Mouse (Mus musculus) granulocyte monocyte progenitor cell, adult 5-6 weeks (primary cell): Measurements from ENCODE around the gene Rtl10. TPM values are rescaled to one million over a fixed set of nuclear protein-coding genes. Genes with fewer than 3 reads are reported as not detected.

Experiments
- ATAC-seq: replicated peaks from 2 replicates; pipeline ENCODE4 v1.8.0; 2016; ENCODE audit warnings: mild to moderate bottlenecking, moderate TSS enrichment, inconsistent platforms; ENCODE audit not compliant: poor library complexity, severe bottlenecking
- total RNA-seq, 2 experiments: library from RNA; stranded (forward) in 1 of 2; stranded (reverse) in 1 of 2; fragments of 200-712, 200-1000 nt in 1 of 2; fragments of >200 nt in 1 of 2; fragmentation: Nextera tagmentation in 1 of 2; gene quantifications; 2 replicates each; pipeline ENCODE4 v1.2.3; 2014 to 2017

Rtl10 gene
- total RNA-seq (2014; fragmentation: Nextera tagmentation) (9.0 and 16.0 TPM in 2 replicates), total RNA-seq (2017) (0.88 and 2.4 TPM in 2 replicates)

- ATAC-seq: peak; percentile 90
Observed at GRCm38 (mm10) chr16:18498558-18498990, at the start of gene Rtl10, which contains the start of gene Gnb1l. Gene Rtl10 (plus strand): TSS chr16:18498901. Gene Gnb1l (plus strand): TSS chr16:18498713.

- no peak for ATAC-seq
Observed at GRCm38 (mm10) chr16:18449005-18449404, 49.7 kb upstream of the Rtl10 start.

GRCm38 (mm10) chr16:18451486-18452181, 47.1 kb upstream of the Rtl10 start:
- ATAC-seq: no peak

- ATAC-seq: no peak
Observed at GRCm38 (mm10) chr16:18452361-18452862, 46.3 kb upstream of the Rtl10 start.

- no peak for ATAC-seq
Observed at GRCm38 (mm10) chr16:18453846-18454245, 44.9 kb upstream of the Rtl10 start.

- no peak for ATAC-seq
Observed at GRCm38 (mm10) chr16:18455407-18455806, 43.3 kb upstream of the Rtl10 start.

GRCm38 (mm10) chr16:18458661-18459060, 40.0 kb upstream of the Rtl10 start:
- ATAC-seq: no peak

DNA sequence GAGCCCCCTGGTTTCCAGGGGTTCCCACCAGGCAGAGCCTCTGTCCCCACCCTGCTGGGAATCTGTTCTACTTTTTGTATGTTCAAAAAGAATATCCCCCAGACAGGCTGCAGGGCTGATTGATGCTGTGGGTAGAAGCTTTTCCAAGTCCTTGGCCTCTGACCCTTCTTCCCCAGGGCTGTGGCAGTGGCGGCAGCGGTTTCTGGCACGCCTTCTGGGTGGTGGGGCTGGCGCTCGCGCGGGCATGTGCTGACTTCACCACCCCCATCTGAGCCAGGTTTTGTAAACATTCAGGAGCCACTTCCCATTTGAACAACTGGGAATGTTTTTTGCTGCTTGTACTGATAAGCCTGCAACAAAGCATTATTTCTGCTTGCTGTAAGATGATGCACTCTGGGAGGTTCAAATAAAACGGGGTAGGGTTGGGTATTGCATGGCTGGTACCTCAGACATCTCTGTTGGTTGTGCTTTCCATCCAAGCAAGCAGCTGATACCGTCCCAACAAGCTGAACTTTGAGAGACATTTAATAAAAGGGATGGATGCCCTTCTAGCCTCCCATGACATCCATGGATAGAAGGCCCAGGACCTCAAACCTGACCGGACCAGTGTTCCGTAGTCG, 39.3 kb upstream of the Rtl10 start:
- ATAC-seq: no peak

- peak; percentile 45 for ATAC-seq
Observed at GRCm38 (mm10) chr16:18459955-18460370, 38.7 kb upstream of the Rtl10 start.

DNA sequence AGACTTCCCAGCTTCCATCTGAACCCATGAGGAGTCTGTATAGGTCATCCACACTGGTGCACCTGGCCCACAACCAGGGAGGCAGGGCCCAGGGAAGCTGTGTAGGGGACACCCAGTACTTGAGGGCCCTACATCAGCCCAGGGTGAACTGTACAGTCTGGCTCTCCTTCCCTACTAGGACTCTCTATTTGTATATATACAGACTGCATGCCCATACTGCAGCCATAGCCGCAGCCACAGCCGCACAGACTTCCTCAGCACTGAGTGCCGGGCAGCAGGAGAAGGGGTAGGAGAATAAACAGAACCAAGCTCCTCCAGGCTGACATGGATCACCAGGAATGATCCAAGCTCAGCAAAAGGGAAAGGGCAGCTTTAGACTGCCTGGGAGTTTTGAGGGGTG, 37.9 kb upstream of the Rtl10 start:
- no peak for ATAC-seq

DNA sequence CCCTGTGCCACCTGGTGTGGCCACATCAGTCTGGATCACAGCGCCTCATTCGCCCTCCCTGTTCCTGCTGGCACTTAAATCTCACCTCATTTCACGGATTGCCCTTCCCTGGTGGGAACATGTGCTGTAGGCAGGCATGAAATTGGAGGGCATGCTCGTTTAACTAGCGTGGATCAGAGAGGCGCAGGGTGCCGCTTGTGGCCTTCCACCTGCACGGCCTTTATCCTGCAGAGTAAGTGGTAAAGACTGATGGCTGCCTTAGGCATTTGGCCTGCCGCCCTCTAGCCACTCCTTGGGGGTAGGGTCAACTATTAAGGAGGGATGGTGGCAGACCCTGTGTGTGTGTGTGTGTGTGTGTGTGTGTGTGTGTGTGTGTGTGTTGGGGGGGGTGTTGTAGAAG, 36.7 kb upstream of the Rtl10 start:
- no peak for ATAC-seq

GRCm38 (mm10) chr16:18462598-18462997, 36.1 kb upstream of the Rtl10 start:
- no peak for ATAC-seq

DNA sequence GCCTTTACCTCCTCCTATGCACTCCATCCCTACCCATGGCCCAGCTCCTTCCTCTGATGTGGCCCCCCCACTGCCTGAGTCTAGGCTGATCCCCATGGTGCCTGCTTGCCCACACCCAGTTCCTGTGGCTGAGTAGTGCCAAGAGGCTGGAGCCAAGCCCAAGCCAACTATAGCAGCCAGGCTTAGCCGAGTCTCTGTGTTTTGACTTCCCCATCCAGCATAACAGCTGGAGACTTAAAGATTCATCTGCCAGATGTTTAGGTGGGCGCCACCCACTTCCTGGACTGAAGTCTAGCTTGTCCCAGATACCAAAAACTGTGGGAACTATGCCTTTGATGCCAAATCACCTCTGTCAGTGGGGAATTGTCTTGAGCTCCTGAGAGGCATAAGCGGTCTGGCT, 34.4 kb upstream of the Rtl10 start:
- ATAC-seq: no peak

GRCm38 (mm10) chr16:18470829-18471228, 27.9 kb upstream of the Rtl10 start:
- no peak for ATAC-seq

DNA sequence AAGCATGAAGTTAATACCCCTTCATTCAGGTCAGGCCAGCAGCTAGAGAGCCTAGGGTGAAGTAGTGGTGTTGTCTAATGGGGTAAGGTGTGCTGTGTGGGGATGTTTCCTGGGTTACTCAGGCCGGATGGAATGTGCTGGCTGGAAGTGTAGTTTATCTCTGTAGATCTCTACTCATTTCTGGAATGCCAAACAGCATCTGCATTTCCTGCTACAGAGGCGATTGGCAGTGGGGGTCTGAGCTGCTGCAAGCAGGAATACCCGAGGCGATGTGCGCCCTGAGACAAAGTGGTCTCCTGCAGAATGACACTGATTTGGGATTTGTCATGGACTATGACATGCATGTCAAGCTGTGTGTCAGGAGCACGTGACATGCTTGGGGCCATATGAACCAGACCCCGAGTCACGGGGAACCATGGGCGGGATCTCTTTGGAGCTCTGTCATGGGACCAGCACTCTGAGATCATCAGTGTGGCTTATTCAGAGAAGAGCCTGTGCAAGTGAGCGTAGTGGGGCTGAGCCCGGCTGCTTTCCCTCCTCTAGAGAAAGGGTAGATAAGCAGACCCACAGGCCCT, 27.2 kb upstream of the Rtl10 start:
- no peak for ATAC-seq

DNA sequence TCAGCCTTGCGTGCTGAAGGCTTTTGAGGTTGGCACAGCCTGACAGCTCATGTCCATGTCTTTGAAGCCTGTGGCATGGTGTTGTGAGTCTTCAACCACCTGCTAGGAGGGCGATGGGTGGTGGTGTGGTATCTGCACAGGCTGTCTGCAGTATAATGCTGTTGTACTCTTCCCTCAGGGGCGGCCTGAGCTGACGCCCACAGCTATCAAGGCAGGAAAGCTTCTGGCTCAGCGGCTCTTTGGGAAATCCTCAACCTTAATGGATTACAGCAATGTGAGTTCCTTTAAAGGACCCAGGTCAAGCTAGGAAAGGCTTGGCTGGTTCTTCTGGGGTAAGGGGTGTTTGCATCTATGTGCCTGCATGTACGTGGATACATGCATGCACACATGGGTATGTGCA, 26.7 kb upstream of the Rtl10 start:
- no peak for ATAC-seq

- no peak for ATAC-seq
Observed at GRCm38 (mm10) chr16:18472416-18472815, 26.3 kb upstream of the Rtl10 start.

DNA sequence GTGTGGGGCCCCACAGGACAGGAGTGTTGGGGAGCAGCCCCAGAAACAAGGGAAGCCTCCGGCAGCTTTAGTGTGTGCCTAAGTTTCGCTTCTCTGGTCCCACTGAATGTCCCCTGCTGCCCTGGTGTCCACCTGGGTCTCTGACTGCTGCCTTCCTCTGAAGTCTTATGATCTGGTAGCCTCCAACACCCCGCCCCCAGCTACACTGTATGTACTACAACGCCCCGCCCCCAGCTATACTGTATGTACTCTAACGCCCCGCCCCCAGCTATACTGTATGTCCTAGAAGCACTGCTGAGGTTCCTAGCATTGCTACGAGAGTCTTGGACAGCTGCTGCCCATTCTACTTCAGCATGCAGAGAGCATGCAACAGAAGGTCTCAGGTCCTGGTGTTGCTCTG, 25.7 kb upstream of the Rtl10 start:
- ATAC-seq: no peak

DNA sequence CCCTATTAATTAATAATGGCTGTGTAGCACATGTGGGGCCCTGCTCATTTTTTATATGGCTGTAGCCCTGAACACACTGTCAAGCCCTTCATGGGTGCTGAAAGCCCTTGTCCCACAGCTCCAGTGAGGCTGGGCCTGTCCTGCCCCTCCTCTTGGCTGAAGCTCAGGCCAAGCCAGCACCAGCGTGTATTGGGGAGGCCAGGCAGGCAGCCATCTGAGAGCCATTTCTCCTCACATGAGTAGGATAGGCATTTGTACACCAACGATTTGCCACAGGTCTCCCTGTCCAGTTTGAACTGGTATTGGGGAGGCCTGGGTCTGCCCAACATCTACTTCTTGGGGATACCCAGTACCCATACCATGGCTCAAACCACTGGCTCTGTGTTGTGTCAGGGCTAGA, 24.7 kb upstream of the Rtl10 start:
- ATAC-seq: no peak

DNA sequence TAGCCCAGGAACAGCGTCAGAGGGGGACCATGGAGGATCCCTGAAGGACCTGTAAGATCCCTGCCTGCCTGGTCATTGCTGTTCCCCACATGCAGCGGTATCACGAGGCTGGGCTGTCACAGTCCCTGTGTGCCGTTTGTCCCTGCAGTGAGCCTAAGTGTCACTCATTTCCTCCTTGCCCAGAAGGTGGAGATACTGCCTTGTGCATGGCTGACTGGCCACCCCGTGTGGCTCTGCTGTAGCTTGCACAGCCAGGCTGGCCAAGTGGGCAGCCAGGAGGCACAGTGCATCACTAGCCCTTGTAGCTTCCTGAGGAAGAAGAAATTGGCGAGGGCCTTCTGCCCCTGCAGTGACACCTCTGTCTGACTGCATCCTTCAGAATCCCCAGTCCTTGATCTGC, 20.7 kb upstream of the Rtl10 start:
- no peak for ATAC-seq

GRCm38 (mm10) chr16:18479667-18480066, 19.0 kb upstream of the Rtl10 start:
- no peak for ATAC-seq
